Mouse (Mus musculus): ENCODE measurements around the gene Corin. TPM values are rescaled to one million over a fixed set of nuclear protein-coding genes. Genes with fewer than 3 reads are reported as not detected.
A peak's percentile ranks its signal among the peaks of the same experiment; 100 is the strongest.

Corin gene
- total and polyA plus RNA-seq, 3 experiments = 0.66 TPM; not detected in 2

GRCm38 (mm10) chr5:72365801-72366200, 138.5 kb downstream of the Corin start:
- no peaks in the 10 kb centered on the region for H3K27me3 ChIP-seq (ENCODE audit: insufficient read depth, low read length)
- TF ChIP-seq GATA2 (IDR thresholded peaks at IDR 0.05; ENCODE audit: borderline replicate concordance, low read depth, low read length) (no peak), POLR2AphosphoS5 (IDR thresholded peaks at IDR 0.05; ENCODE audit: insufficient replicate concordance, low read depth, low read length) (no peak), CTCF (IDR thresholded peaks at IDR 0.05; ENCODE audit: low read depth, low read length) (no peak), GATA1 (IDR thresholded peaks at IDR 0.05; ENCODE audit: borderline replicate concordance, low read length) (no peak), TAL1 (conservative IDR thresholded peaks at IDR 0.05; ENCODE audit: low read depth, low read length) (no peak)
- DNase-seq (ENCODE audit: low spot score) = no peak
- H3K36me3 ChIP-seq (replicated peaks) = no peaks in the 10 kb centered on the region
- H3K4me1 ChIP-seq (ENCODE audit: insufficient read depth, low read depth, low read length) = no peaks in the 10 kb centered on the region
- no peak for ATAC-seq (ENCODE audit: extremely low read depth, insufficient number of reproducible peaks, low FRiP score, poor library complexity, severe bottlenecking)
- no peaks in the 10 kb centered on the region for H3K9me3 ChIP-seq (replicated peaks)
- H3K4me3 ChIP-seq (ENCODE audit: low read depth, low read length) = no peak overlapping the region

DNA sequence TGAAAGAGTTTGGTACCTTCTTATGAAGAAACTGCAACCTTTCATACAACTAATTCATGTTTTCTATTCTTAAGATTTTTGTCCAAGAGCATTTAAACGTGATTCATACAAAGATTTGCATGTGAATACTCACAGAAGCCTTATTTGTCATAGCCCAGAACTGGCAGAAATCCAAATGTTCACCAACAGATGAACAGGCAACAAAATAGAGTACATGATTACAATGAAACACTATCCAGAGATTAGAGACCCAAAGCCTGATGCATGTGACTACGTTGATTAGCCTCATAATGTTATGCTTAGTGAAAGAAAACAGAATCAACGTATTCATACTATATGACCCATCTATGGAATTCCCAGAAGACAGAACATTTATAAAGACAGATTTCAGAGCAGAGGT, 140.4 kb downstream of the Corin start:
- TF ChIP-seq POLR2AphosphoS5 (IDR thresholded peaks at IDR 0.05; ENCODE audit: insufficient replicate concordance, low read depth, low read length) (no peak), GATA2 (IDR thresholded peaks at IDR 0.05; ENCODE audit: borderline replicate concordance, low read depth, low read length) (no peak), TAL1 (conservative IDR thresholded peaks at IDR 0.05; ENCODE audit: low read depth, low read length) (no peak), GATA1 (IDR thresholded peaks at IDR 0.05; ENCODE audit: borderline replicate concordance, low read length) (no peak), CTCF (IDR thresholded peaks at IDR 0.05; ENCODE audit: low read depth, low read length) (no peak)
- Histone ChIP-seq H3K4me1 (ENCODE audit: insufficient read depth, low read depth, low read length) (no peaks in the 10 kb centered on the region), H3K9me3 (replicated peaks) (no peaks in the 10 kb centered on the region), H3K27me3 (ENCODE audit: insufficient read depth, low read length) (no peaks in the 10 kb centered on the region), H3K36me3 (replicated peaks) (no peaks in the 10 kb centered on the region), H3K4me3 (ENCODE audit: low read depth, low read length) (no peak overlapping the region)
- DNase-seq (ENCODE audit: low spot score) (no peak), ATAC-seq (ENCODE audit: extremely low read depth, insufficient number of reproducible peaks, low FRiP score, poor library complexity, severe bottlenecking) (no peak)

GRCm38 (mm10) chr5:72353746-72354145, 150.5 kb downstream of the Corin start:
- DNase-seq (ENCODE audit: low spot score) (no peak), ATAC-seq (ENCODE audit: extremely low read depth, insufficient number of reproducible peaks, low FRiP score, poor library complexity, severe bottlenecking) (no peak)
- TF ChIP-seq GATA2 (IDR thresholded peaks at IDR 0.05; ENCODE audit: borderline replicate concordance, low read depth, low read length) (no peak), CTCF (IDR thresholded peaks at IDR 0.05; ENCODE audit: low read depth, low read length) (no peak), GATA1 (IDR thresholded peaks at IDR 0.05; ENCODE audit: borderline replicate concordance, low read length) (no peak), POLR2AphosphoS5 (IDR thresholded peaks at IDR 0.05; ENCODE audit: insufficient replicate concordance, low read depth, low read length) (no peak), TAL1 (conservative IDR thresholded peaks at IDR 0.05; ENCODE audit: low read depth, low read length) (no peak)
- Histone ChIP-seq H3K36me3 (replicated peaks) (no peaks in the 10 kb centered on the region), H3K9me3 (replicated peaks) (no peaks in the 10 kb centered on the region), H3K27me3 (ENCODE audit: insufficient read depth, low read length) (peaks cover 6% of the 10 kb centered on the region), H3K4me1 (ENCODE audit: insufficient read depth, low read depth, low read length) (no peaks in the 10 kb centered on the region), H3K4me3 (ENCODE audit: low read depth, low read length) (no peak overlapping the region)

GRCm38 (mm10) chr5:72350081-72350758, 154.1 kb downstream of the Corin start:
- peak; percentile 63; the same call in 1 of the 2 replicates for ATAC-seq (ENCODE audit: extremely low read depth, insufficient number of reproducible peaks, low FRiP score, poor library complexity, severe bottlenecking)
- Histone ChIP-seq H3K36me3 (replicated peaks) (no peaks in the 10 kb centered on the region), H3K4me1 (ENCODE audit: insufficient read depth, low read depth, low read length) (no peaks in the 10 kb centered on the region), H3K4me3 (ENCODE audit: low read depth, low read length) (no peak overlapping the region), H3K9me3 (replicated peaks) (no peaks in the 10 kb centered on the region), H3K27me3 (ENCODE audit: insufficient read depth, low read length) (peaks cover 6% of the 10 kb centered on the region)
- TF ChIP-seq GATA1 (IDR thresholded peaks at IDR 0.05; ENCODE audit: borderline replicate concordance, low read length) (no peak), CTCF (IDR thresholded peaks at IDR 0.05; ENCODE audit: low read depth, low read length) (no peak), TAL1 (conservative IDR thresholded peaks at IDR 0.05; ENCODE audit: low read depth, low read length) (no peak)
- DNase-seq (ENCODE audit: low spot score) = peak; percentile 11

- H3K36me3 ChIP-seq (replicated peaks) = no peaks in the 10 kb centered on the region
- H3K4me1 ChIP-seq (ENCODE audit: insufficient read depth, low read depth, low read length) = no peaks in the 10 kb centered on the region
- ATAC-seq (ENCODE audit: extremely low read depth, insufficient number of reproducible peaks, low FRiP score, poor library complexity, severe bottlenecking) (no peak), DNase-seq (ENCODE audit: low spot score) (no peak)
- H3K27me3 ChIP-seq (ENCODE audit: insufficient read depth, low read length) = peaks cover 2% of the 10 kb centered on the region; the same call in 1 of the 2 replicates
- no peak for TF ChIP-seq POLR2AphosphoS5 (IDR thresholded peaks at IDR 0.05; ENCODE audit: insufficient replicate concordance, low read depth, low read length)
- no peak for TF ChIP-seq TAL1 (conservative IDR thresholded peaks at IDR 0.05; ENCODE audit: low read depth, low read length)
- TF ChIP-seq CTCF (IDR thresholded peaks at IDR 0.05; ENCODE audit: low read depth, low read length) = no peak
- TF ChIP-seq GATA2 (IDR thresholded peaks at IDR 0.05; ENCODE audit: borderline replicate concordance, low read depth, low read length) = no peak
- no peak for TF ChIP-seq GATA1 (IDR thresholded peaks at IDR 0.05; ENCODE audit: borderline replicate concordance, low read length)
- H3K9me3 ChIP-seq (replicated peaks) = no peaks in the 10 kb centered on the region
- H3K4me3 ChIP-seq (ENCODE audit: low read depth, low read length) = no peak overlapping the region
Measured at GRCm38 (mm10) chr5:72348591-72348990, 155.7 kb downstream of the Corin start.

DNA sequence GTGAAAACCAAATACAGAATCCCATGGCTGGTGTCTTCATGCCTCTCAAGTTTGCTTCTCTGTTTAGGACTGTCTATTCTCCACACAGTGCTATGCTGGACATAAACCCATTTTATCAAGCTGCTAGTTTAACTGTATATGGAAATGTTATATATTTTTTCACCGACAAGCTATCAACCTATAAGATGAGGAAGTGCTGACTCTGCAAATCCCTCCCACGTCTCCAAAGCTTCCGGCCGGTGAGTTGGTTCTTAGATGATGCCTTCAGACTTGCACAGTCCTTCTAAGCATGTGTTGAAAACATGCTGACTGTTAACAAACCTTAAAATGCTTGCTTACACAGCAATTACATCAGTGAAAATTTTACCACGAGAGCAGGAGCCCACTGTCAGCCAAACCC, 168.4 kb downstream of the Corin start:
- H3K36me3 ChIP-seq (replicated peaks) = no peaks in the 10 kb centered on the region
- TF ChIP-seq CTCF (IDR thresholded peaks at IDR 0.05; ENCODE audit: low read depth, low read length) (no peak), TAL1 (conservative IDR thresholded peaks at IDR 0.05; ENCODE audit: low read depth, low read length) (no peak)
- no peaks in the 10 kb centered on the region for H3K9me3 ChIP-seq (replicated peaks)
- H3K27me3 ChIP-seq (ENCODE audit: insufficient read depth, low read length) = no peaks in the 10 kb centered on the region
- H3K4me3 ChIP-seq (ENCODE audit: low read depth, low read length) = no peak overlapping the region
- peaks cover 3% of the 10 kb centered on the region; the same call in 1 of the 2 replicates for H3K4me1 ChIP-seq (ENCODE audit: insufficient read depth, low read depth, low read length)
- ATAC-seq (ENCODE audit: extremely low read depth, insufficient number of reproducible peaks, low FRiP score, poor library complexity, severe bottlenecking) (no peak), DNase-seq (ENCODE audit: low spot score) (no peak)

Data from G1E (cell line).